Mouse (Mus musculus) thymus, adult 2 months (tissue): Measurements from ENCODE around the gene Gm11111.

ENCODE experiments used
- CTCF ChIP-seq: fragments of 200-500 bp; IDR thresholded peaks from 2 replicates; pipeline ENCODE4 v1.5.1; 2012; ENCODE audit warnings: mild to moderate bottlenecking, control low read depth, low read length, moderate library complexity, borderline replicate concordance; ENCODE audit not compliant: control insufficient read depth, poor library complexity, insufficient read depth; ENCODE audit errors: extremely low read depth
- POLR2A ChIP-seq: fragments of 200-500 bp; IDR thresholded peaks from 2 replicates; pipeline ENCODE4 v1.6.1; 2012; ENCODE audit warnings: mild to moderate bottlenecking, low read length, control low read depth, moderate library complexity; ENCODE audit not compliant: control insufficient read depth, poor library complexity, insufficient read depth; ENCODE audit errors: extremely low read depth

- TF ChIP-seq CTCF, result no peak
- TF ChIP-seq POLR2A, result no peak
These were observed 25.9 kb downstream of the Gm11111 start for GRCm38 (mm10) chr5:98578398-98578797.
